Mouse (Mus musculus) liver, embryonic 14.5 days (tissue): ENCODE data around the gene Ptprt. TPM values are rescaled to one million over a fixed set of nuclear protein-coding genes. Genes with fewer than 3 reads are reported as not detected.

ENCODE experiments used
- ATAC-seq: fragments of 200-750 bp; cut with Nextera tagmentation; 2 replicates; pipeline ENCODE4 v1.8.0; 2017; ENCODE audit warnings: moderate number of reproducible peaks, mild to moderate bottlenecking, moderate library complexity; ENCODE audit not compliant: insufficient read depth
- DNase-seq, 3 experiments: peaks; one replicate each; pipeline ENCODE4 v3.0.0-alpha.2; 2012 to 2013; ENCODE audit warnings: low read depth in 3 of 3, low spot score in 3 of 3
- H3K27ac ChIP-seq: fragments of 300-500 bp; sonication (generic); 2 replicates; pipeline ENCODE4 v1.5.1; 2014; ENCODE audit warnings: moderate library complexity, mild to moderate bottlenecking, control low read depth, inconsistent platforms
- H3K27me3 ChIP-seq: fragments of 300-500 bp; sonication (generic); 2 replicates; pipeline ENCODE4 v1.6.1; 2014; ENCODE audit warnings: mild to moderate bottlenecking, low read length, moderate library complexity; ENCODE audit not compliant: control insufficient read depth, insufficient read depth
- H3K36me3 ChIP-seq: fragments of 300-500 bp; sonication (generic); replicated peaks from 2 replicates; pipeline ENCODE4 v1.6.1; 2014; ENCODE audit warnings: low read depth; ENCODE audit not compliant: control insufficient read depth, insufficient read depth
- H3K4me1 ChIP-seq, 2 experiments: fragments of 200-500 bp in 1 of 2; fragments of 300-500 bp in 1 of 2; sonication (generic) in 1 of 2; replicated peaks; 2 replicates each; pipeline ENCODE4 v1.6.1; 2012 to 2014; ENCODE audit warnings: antibody characterized with exemption in 1 of 2, inconsistent platforms in 1 of 2, low read length in 1 of 2; ENCODE audit not compliant: control insufficient read depth in 2 of 2, insufficient read depth in 2 of 2
- H3K4me2 ChIP-seq: fragments of 300-500 bp; sonication (generic); 2 replicates; pipeline ENCODE4 v1.6.1; 2014; ENCODE audit warnings: low read depth, mild to moderate bottlenecking, control low read depth, moderate library complexity
- H3K4me3 ChIP-seq, 2 experiments: fragments of 200-500 bp in 1 of 2; fragments of 300-500 bp in 1 of 2; sonication (generic) in 1 of 2; 2 replicates each; pipeline ENCODE4 v1.5.1; 2012 to 2014; ENCODE audit warnings: low read depth in 2 of 2, low read length in 2 of 2, mild to moderate bottlenecking in 2 of 2, control low read depth in 1 of 2, inconsistent platforms in 1 of 2, moderate library complexity in 1 of 2; ENCODE audit not compliant: insufficient read depth in 1 of 2
- H3K9ac ChIP-seq: fragments of 300-500 bp; sonication (generic); replicated peaks from 2 replicates; pipeline ENCODE4 v1.6.1; 2014; ENCODE audit warnings: mild to moderate bottlenecking, control low read depth, moderate library complexity
- H3K9me3 ChIP-seq: fragments of 300-500 bp; sonication (generic); 2 replicates; pipeline ENCODE4 v1.6.1; 2016; ENCODE audit warnings: low read length, mixed read lengths; ENCODE audit not compliant: control insufficient read depth
- CTCF ChIP-seq: IDR thresholded peaks from 2 replicates; pipeline ENCODE4 v1.5.1; 2016; ENCODE audit warnings: antibody characterized with exemption, low read depth, control low read depth
- EP300 ChIP-seq: IDR thresholded peaks from 2 replicates; pipeline ENCODE4 v1.6.1; 2016; ENCODE audit warnings: antibody characterized with exemption, low read depth
- WGBS: fragments of 180-500 bp; shearing (Covaris S2); extraction: QIAGEN DNeasy Blood & Tissue Kit; methylation state at CpG from one replicate; pipeline ENCODE4 v1.1.7; 2014; ENCODE audit not compliant: insufficient replicate concordance; 5-methylcytosine and 5-hydroxymethylcytosine counted together
- polyA plus RNA-seq, 2 experiments: library from polyadenylated mRNA; depleted of rRNA in 1 of 2; stranded (reverse) in 1 of 2; unstranded in 1 of 2; fragments of >200 nt; fragmentation: Nextera tagmentation in 1 of 2; extraction: Ambion mirVana in 1 of 2; gene quantifications; 2 replicates each; pipeline versions ENCODE4 v1.2.1 to v1.2.3; 2012 to 2014

Gene Ptprt
- polyA plus RNA-seq, 2 experiments, result 0.07 TPM; not detected in 1

DNA sequence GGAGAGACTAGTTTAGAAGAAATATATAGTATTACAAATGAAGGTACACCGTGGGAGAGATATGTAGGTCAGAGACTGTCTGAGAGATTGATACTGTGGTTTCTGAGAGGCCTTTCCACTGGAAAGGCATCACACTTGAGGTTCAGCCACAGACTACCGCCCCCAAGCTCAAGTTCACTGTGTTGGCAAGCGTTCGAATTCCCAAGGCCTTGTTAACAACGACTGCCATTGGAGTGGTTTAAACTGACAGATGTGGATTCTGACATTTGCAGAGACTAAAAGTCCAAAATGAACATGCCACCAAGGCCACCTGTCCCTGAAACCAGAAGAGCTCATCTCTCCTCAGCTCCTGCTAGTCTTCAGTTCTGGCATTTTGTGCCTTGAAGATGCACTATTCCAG is 951.6 kb downstream of the Ptprt start:
- TF ChIP-seq EP300 (no peak), CTCF (no peak)
- Histone ChIP-seq H3K4me3 (no peak overlapping the region), H3K36me3 (no peaks in the 10 kb centered on the region), H3K9ac (no peak overlapping the region), H3K9me3 (no peaks in the 10 kb centered on the region), H3K27ac (no peak overlapping the region), H3K4me2 (no peak overlapping the region), H3K4me1 (no peaks in the 10 kb centered on the region), H3K27me3 (no peaks in the 10 kb centered on the region)
- no peak for DNase-seq
- 63% methylated on average over 5 of the region's 5 CpGs for whole genome bisulfite sequencing
- no peak for ATAC-seq

- H3K27me3 ChIP-seq, result no peaks in the 10 kb centered on the region
- no peak overlapping the region for H3K4me3 ChIP-seq
- no peak for TF ChIP-seq EP300
- no peak for TF ChIP-seq CTCF
- 68% methylated on average over 7 of the region's 7 CpGs for WGBS
- no peaks in the 10 kb centered on the region for H3K36me3 ChIP-seq
- DNase-seq (no peak), ATAC-seq (no peak)
- H3K9ac ChIP-seq, result no peak overlapping the region
- no peak overlapping the region for H3K27ac ChIP-seq
- H3K4me1 ChIP-seq, result no peaks in the 10 kb centered on the region
- no peaks in the 10 kb centered on the region for H3K9me3 ChIP-seq
- no peak overlapping the region for H3K4me2 ChIP-seq
Observed at GRCm38 (mm10) chr2:161706386-161706915, 954.5 kb downstream of the Ptprt start.

DNA sequence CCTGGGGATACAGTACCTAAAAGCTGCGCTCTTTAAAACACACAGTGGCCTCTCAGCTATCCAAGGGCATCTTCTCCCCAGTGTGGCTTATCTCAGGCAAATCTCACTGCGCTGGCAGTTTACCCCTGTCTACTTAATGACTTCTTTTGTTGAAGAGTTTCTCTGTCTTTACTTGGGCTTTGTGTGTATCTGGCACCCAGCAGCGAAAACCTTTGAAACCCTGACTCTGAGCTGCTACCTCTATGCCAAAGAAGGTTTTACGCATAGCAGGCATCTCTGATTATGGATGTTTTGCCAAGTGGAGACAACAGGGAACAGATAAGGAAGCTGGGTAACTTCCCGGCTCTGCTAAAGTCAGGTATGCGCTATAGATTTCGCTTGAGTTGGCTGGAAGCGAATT is 956.1 kb downstream of the Ptprt start:
- H3K27ac ChIP-seq, result no peak overlapping the region
- H3K4me3 ChIP-seq, result no peak overlapping the region
- no peaks in the 10 kb centered on the region for H3K4me1 ChIP-seq
- H3K9ac ChIP-seq, result no peak overlapping the region
- no peaks in the 10 kb centered on the region for H3K9me3 ChIP-seq
- WGBS, result 49% methylated on average over 8 of the region's 8 CpGs
- no peak overlapping the region for H3K4me2 ChIP-seq
- ATAC-seq, result no peak
- no peaks in the 10 kb centered on the region for H3K27me3 ChIP-seq
- no peak for DNase-seq
- no peaks in the 10 kb centered on the region for H3K36me3 ChIP-seq
- TF ChIP-seq CTCF (no peak), EP300 (no peak)

DNA sequence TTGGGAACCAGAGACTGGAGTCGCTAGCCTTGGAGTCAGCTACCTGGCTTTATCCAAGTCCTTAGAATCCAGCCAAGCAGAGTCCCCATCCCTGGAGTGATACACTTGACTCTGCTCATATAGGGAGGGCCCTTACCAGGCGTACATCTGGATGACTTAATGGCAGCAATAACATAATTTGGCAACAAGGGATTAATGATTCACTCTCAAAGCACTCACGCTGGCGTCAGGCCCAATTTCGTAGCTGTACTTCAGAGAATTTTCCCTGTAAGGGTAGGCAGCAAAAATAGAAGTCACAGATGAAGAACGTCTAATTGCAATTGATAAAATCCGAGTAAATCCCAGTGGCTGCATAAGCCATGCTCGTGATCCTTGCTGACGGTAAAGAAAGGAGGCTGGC is 956.5 kb downstream of the Ptprt start:
- no peak overlapping the region for H3K27ac ChIP-seq
- no peak overlapping the region for H3K9ac ChIP-seq
- H3K9me3 ChIP-seq, result no peaks in the 10 kb centered on the region
- no peaks in the 10 kb centered on the region for H3K4me1 ChIP-seq
- ATAC-seq (no peak), DNase-seq (no peak)
- no peaks in the 10 kb centered on the region for H3K27me3 ChIP-seq
- no peak overlapping the region for H3K4me2 ChIP-seq
- H3K36me3 ChIP-seq, result no peaks in the 10 kb centered on the region
- no peak overlapping the region for H3K4me3 ChIP-seq
- TF ChIP-seq EP300 (no peak), CTCF (no peak)
- 52% methylated on average over 9 of the region's 9 CpGs for WGBS

GRCm38 (mm10) chr2:161695819-161696218 is 965.1 kb downstream of the Ptprt start:
- no peak overlapping the region for H3K4me3 ChIP-seq
- H3K4me1 ChIP-seq, result no peaks in the 10 kb centered on the region
- H3K27ac ChIP-seq, result no peak overlapping the region
- no peak for DNase-seq
- H3K36me3 ChIP-seq, result no peaks in the 10 kb centered on the region
- TF ChIP-seq CTCF (no peak), EP300 (no peak)
- H3K4me2 ChIP-seq, result no peak overlapping the region
- H3K27me3 ChIP-seq, result no peaks in the 10 kb centered on the region
- no peak overlapping the region for H3K9ac ChIP-seq
- no peak for ATAC-seq
- WGBS, result 42% methylated on average over 8 of the region's 8 CpGs
- H3K9me3 ChIP-seq, result no peaks in the 10 kb centered on the region
